Mouse (Mus musculus) liver, postnatal 0 days (tissue): ENCODE measurements at regions not wholly inside any gene's neighbourhood (a gene's known extent, or its start where the extent isn't known, plus 50 kb on each side); places are given as distances from the start of the nearest gene placed in this dataset.

Source experiments
- CTCF ChIP-seq: sonication (generic); IDR thresholded peaks from 2 replicates; pipeline ENCODE4 v1.5.1; 2016; ENCODE audit warnings: antibody characterized with exemption, low read depth
- EP300 ChIP-seq: IDR thresholded peaks from 2 replicates; pipeline ENCODE4 v1.6.1; 2016; ENCODE audit warnings: antibody characterized with exemption, low read depth, mild to moderate bottlenecking

GRCm38 (mm10) chr8:126838228-126838627, 107.4 kb downstream of the Tomm20 start:
- TF ChIP-seq EP300 (no peak), CTCF (no peak)
